Mouse (Mus musculus) 3134 (cell line): ENCODE data around the gene Vamp5.

Experiments used
- DNase-seq: peaks from one replicate; pipeline ENCODE4 v3.0.0-alpha.2; 2011; ENCODE audit warnings: low spot score; ENCODE audit not compliant: insufficient read length; ENCODE audit errors: extremely low read depth

The Vamp5 gene

DNA sequence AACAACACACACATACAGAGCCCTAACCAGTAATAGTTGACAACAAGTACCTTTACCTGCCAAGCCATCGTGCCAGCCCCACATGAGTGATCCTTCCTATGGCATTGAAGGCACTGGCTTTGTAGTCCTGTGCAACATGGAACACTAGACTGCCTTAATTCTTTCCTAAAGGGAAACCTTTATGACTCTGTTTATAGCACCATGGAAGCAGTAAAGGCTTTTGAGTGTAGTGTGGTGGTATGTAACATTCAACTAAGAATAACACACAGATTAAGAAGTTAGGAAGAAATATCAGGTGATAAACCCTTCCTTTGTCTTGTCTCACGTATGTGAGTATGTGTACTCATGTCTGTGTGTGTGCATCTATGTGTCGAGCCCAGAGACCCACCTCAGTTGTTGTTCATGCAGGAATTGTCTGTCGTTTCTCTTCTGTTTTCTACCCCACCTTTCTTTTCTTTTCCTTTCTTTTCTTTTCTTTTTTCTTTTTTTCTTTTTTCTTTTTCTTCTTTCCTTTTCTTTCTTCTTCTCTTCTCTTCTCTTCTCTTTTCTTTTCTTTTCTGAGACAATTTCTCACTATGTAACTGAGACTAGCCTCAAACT, 13.3 kb downstream of the Vamp5 start, which contains the start of gene Rnf181:
TSS of gene Rnf181 (minus strand) at position 113 of the 600 bp plus-strand sequence.
- DNase-seq: no peak

DNA sequence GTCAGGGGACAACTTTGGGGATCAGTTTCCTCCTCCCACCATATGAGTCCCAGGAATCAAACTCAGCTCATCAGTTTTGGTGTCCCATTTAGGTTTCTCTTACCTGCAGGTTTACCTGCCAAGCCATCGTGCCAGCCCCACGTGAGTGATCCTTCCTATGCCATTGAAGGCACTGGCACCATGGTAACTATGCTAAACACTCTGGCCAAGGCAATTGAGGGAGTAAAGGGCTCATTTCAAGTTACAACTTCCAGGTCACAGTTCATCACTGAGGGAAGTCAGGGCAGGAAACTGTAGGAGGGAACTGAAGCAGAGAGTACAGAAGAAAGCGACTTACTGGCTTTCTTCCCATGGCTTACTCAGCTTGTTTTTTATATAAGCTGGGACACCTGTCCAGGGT, 14.0 kb downstream of the Vamp5 start:
- no peak for DNase-seq

DNA sequence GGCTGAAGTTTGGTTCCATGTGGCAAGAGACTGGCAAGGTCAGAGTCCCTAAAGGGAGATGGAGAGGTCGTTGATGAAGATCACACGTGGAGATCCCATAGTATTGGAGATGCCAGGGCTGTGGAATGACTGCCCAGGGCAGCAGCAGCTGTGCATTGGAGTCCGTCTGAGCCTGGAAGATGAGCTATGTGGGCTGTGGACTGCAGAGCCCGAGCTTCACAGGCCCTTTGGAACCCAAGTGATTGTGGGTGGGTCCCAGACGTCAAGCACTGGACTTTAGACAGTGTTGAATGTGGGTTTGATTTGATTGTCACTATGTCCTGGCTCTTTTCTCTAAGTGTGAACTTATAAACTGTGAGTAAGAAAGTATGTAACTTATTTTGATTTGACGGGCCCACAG, 15.3 kb downstream of the Vamp5 start:
- no peak for DNase-seq

DNA sequence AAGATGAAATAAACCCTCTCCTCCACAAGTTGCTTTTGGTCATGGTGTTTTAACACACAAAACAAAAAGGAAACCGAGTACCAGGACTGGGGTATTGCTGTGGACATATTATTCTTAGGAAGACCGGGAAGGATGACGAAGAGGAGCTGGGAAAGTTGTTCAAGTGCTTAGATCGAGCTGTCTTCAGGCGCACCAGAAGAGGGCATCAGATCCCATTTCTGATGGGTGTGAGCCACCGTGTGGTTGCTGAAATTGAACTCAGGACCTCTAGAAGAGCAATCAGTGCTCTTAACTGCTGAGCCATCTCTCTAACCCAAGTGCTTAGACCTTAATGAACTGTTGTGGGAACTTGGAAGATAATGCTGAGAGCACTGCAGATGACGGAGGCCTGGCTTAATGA, 16.3 kb downstream of the Vamp5 start:
- DNase-seq: no peak

GRCm38 (mm10) chr6:72362132-72363028, 17.9 kb downstream of the Vamp5 start:
- DNase-seq: peak; percentile 86

GRCm38 (mm10) chr6:72361121-72361551, 19.1 kb downstream of the Vamp5 start:
- DNase-seq: no peak

GRCm38 (mm10) chr6:72360599-72360935, 19.7 kb downstream of the Vamp5 start:
- no peak for DNase-seq

- no peak for DNase-seq
Measured at GRCm38 (mm10) chr6:72359891-72360598, 20.2 kb downstream of the Vamp5 start.

DNA sequence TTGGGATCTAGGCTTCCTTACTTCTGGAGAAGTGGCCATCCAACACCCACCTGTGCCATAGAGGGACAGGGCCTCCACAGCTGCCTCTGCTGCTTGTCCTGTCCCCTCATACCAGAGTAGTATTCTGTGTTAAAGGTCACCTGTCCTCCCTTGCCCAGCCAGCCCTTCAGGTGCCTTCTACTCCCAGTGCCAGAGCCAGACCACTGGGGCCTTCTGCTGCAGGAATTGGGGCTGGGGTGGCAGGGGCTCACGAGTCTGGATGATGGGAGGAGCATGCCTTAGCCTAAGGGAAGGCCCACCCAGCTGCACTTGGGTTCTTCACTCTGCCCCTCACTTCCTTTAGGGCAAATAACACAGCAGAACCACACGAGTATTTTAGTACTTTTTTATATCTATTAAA, 20.9 kb downstream of the Vamp5 start:
- no peak for DNase-seq

- DNase-seq: no peak
Measured at GRCm38 (mm10) chr6:72358086-72358764, 22.0 kb downstream of the Vamp5 start.

GRCm38 (mm10) chr6:72357164-72358079, 22.8 kb downstream of the Vamp5 start:
- no peak for DNase-seq

DNA sequence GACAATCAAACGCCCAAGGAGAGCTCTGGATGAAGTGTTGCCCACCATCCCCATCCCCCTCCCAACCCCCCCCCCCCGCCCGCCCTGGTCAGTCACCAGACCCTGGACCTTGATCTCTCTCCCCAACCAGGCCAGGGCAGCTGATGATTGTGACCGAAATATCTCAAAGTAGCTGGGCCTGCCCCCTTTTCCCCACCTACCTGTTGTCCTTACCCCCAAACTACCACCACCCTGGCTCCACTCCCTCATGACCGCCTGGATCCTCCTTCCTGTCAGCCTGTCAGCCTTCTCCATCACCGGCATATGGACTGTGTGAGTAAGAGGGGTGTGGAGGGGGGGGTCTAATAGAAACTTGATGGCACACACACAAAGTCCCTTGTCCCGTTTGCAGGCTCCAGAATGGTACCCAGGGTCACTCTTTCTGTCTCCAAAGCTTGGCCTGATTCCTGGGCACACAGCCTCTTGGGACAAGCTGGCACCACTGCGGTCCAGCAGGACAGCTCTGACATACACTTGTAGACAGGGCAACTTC, 24.2 kb downstream of the Vamp5 start:
- DNase-seq: no peak

DNA sequence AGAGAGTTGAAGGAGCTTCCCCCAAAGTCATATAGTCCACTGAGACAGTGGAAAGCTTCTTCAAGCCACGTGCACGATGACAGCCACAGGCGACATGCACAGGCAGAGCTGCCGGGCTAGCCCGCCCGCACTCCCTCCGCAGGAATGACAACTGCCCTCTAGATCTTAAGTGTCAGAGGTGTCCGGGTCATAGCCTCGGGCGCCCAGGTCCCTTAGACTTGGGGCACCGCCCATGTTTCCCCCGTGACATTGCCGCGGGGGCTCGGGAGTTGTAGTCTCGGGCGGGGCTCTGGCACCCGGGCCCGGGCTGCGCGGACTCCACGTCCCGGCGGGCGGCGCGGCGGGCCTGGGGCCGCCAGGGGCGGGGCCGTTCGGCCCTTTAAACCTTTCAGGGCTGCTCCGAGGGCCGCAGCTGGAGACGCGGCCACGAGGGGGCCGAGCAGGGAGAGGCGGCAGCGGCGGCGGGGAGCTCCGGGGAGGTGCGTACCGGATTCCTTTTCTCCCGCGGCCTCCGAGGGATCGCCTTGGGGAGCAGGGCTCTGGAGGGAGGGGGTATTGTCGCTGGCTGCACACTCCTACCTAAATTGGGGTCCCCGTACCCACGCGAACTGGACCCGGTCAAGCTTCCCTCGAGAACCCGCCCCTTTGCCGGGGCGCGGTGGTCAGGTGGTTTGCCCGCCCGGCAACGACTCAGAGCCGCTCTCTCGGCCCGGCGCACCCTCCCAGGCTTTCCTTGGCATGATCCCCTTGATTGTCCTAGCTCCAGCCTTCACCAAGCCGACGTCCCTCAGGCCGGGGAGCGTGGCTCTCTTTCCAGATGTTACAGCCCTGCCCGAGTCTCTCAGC, 25.0 kb downstream of the Vamp5 start, which contains the start of gene Tmem150a:
TSS of gene Tmem150a (plus strand) at position 382 of the 846 bp plus-strand sequence.
- DNase-seq: peak; percentile 85

GRCm38 (mm10) chr6:72354025-72354424, 26.2 kb downstream of the Vamp5 start:
- no peak for DNase-seq

DNA sequence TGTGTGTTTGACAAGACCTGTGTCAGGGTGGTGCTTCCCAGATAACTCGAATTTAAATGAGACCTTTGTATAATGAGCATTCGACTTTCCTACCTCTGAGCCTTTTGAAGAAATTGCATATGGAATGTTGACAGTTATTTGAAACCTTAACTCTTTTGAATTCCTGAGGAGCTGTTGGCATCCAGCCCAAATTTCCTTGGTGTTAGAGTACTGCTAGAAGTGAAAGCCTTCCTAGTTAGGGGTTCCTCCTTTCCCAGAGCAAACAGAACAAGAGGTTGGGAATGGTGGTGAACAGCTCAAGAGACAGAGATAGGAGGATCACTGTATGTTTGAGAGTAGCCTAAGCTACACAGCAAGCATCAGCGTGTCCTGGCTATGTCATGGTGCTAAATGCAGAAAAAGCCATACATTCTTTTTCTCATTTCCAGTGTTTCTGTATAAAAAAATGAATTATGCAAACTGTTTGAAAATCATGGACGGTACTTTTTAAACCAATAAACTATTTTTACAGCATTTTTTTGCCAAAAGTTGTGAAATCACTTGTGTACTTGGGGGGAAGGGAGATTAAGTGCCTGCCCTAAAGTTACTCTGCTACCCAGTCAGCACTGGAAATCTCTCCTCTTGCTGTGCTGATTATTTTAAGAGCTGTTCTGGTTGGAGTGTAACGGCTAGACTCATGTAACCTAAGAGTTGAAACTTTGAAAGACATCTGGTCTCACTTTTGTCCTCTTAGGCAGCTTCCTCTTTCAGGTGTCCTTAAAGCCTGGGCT, 27.4 kb downstream of the Vamp5 start:
- DNase-seq: no peak

- DNase-seq: no peak
Measured at GRCm38 (mm10) chr6:72350214-72350613, 30.1 kb downstream of the Vamp5 start.

- DNase-seq: no peak
Measured at GRCm38 (mm10) chr6:72348411-72348810, 31.9 kb downstream of the Vamp5 start.
